Mouse (Mus musculus) liver, postnatal 0 days (tissue): ENCODE results near the gene Zfp618.

ENCODE experiments used
- CTCF ChIP-seq: sonication (generic); IDR thresholded peaks from 2 replicates; pipeline ENCODE4 v1.5.1; 2016; ENCODE audit warnings: antibody characterized with exemption, low read depth
- EP300 ChIP-seq: IDR thresholded peaks from 2 replicates; pipeline ENCODE4 v1.6.1; 2016; ENCODE audit warnings: antibody characterized with exemption, low read depth, mild to moderate bottlenecking

DNA sequence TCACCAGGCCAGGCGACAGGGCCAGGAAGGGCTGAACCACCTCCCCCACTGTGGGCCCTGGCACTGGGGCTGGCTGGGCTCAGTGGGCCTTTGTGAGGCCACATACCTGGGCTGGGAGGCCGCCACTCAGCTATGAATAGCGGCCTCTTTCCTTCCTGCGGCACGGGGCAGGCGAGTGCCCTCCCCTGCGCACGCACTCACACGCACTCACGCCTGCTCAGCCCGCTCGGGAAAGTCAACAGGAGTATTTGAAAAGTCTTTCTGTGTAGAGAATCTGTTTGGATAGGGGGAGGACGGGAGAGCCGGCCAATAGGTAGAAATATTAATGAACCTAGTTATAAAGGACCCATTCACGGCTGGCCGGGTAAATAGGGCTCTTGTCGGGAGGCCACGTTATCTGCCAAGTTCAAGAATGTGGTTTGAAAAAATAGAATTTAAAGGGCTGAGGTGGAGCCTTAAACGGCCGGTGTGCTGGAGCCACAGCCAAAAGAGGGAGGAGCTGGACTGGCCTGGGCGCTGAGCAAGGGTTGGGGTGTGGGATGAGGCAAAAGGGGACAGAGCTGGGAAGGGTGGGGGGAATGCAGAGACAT, 221.0 kb downstream of the Zfp618 start:
- no peak for TF ChIP-seq CTCF
- TF ChIP-seq EP300: no peak
